Mouse (Mus musculus) E14TG2a.4 (cell line): ENCODE results near the gene Haao.

Source experiments
- CTCF ChIP-seq: conservative IDR thresholded peaks from 2 replicates; pipeline ENCODE4 v1.5.1; 2014; ENCODE audit warnings: low read length
- NANOG ChIP-seq: IDR thresholded peaks from 2 replicates; pipeline ENCODE4 v1.6.1; 2014; ENCODE audit warnings: borderline replicate concordance, low read length, mixed read lengths

DNA sequence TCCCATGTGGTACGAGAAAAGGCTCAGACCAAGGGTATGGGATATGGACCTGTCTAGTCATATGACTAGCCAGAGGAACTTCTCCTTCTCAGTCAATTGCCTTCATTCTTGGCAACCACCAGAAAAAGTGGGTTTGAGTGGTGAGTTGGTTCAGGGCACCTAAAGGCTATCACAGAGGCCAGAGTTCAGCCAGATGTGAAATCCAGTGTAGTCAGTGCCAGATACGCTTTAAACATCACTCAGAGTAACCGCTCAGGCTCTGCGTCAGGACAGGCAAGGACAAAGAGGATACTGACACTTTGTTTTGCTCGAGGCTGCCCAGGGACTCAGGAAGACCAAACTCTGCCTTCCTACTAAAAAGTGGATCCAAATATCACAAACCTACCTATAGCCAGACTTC, 6.8 kb downstream of the Haao start:
- TF ChIP-seq CTCF (no peak), NANOG (no peak)
